Mouse (Mus musculus) olfactory bulb, adult 2 months (tissue): Measurements from ENCODE around the gene Phldb2. TPM values are rescaled to one million over a fixed set of nuclear protein-coding genes. Genes with fewer than 3 reads are reported as not detected.

Source experiments
- H3K27ac ChIP-seq: fragments of 200-500 bp; 2 replicates; pipeline ENCODE4 v1.5.1; 2012; ENCODE audit warnings: low read depth, low read length; ENCODE audit not compliant: insufficient read depth
- H3K4me1 ChIP-seq: fragments of 200-500 bp; 2 replicates; pipeline ENCODE4 v1.6.1; 2012; ENCODE audit warnings: low read length; ENCODE audit not compliant: control insufficient read depth, insufficient read depth
- H3K4me3 ChIP-seq: fragments of 200-500 bp; 2 replicates; pipeline ENCODE4 v1.5.1; 2012; ENCODE audit warnings: mild to moderate bottlenecking, low read depth, low read length, moderate library complexity; ENCODE audit not compliant: insufficient read depth
- CTCF ChIP-seq: fragments of 200-500 bp; IDR thresholded peaks from 2 replicates; pipeline ENCODE4 v1.5.1; 2012; ENCODE audit warnings: low read depth, mild to moderate bottlenecking, low read length, moderate library complexity; ENCODE audit not compliant: insufficient read depth
- POLR2A ChIP-seq: fragments of 200-500 bp; IDR thresholded peaks from 2 replicates; pipeline ENCODE4 v1.6.1; 2012; ENCODE audit warnings: mild to moderate bottlenecking, low read depth, low read length, moderate library complexity; ENCODE audit not compliant: insufficient read depth
- WGBS: fragments of 180-500 bp; shearing (Covaris S2); methylation state at CpG from one replicate; pipeline ENCODE4 v1.1.7; 2018; 5-methylcytosine and 5-hydroxymethylcytosine counted together
- polyA plus RNA-seq: library from polyadenylated mRNA; stranded (reverse); fragments of >200 nt; gene quantifications from 2 replicates; pipeline ENCODE4 v1.2.4, GENCODE M21; 2012; ENCODE audit warnings: low replicate concordance; ENCODE audit not compliant: missing spikeins, insufficient read depth, insufficient read length

The Phldb2 gene
- polyA plus RNA-seq, 1 experiment: not detected

DNA sequence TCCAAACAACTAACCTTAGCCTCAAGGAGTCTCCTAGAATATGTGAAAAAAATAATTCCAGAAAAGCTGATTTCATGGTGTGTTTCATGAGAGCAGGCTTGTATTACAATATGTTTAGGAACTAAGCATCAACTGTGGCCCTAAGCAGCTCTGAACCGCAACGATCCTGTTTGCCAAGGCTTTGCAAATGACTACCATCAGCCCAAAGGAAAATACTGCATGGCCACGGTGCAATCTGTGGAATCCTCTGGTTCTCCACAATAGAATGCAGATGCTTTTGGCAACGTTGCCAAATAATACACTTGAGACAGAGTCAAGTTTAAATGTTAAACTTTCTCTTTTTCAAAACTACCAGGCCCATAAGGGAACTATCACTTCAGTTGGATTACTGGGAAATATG is 133.5 kb downstream of the Phldb2 start:
- Histone ChIP-seq H3K27ac (no peak overlapping the region), H3K4me3 (no peak overlapping the region), H3K4me1 (no peaks in the 10 kb centered on the region)
- WGBS: 75% methylated on average over 4 of the region's 4 CpGs
- no peak for TF ChIP-seq CTCF
- TF ChIP-seq POLR2A: no peak

DNA sequence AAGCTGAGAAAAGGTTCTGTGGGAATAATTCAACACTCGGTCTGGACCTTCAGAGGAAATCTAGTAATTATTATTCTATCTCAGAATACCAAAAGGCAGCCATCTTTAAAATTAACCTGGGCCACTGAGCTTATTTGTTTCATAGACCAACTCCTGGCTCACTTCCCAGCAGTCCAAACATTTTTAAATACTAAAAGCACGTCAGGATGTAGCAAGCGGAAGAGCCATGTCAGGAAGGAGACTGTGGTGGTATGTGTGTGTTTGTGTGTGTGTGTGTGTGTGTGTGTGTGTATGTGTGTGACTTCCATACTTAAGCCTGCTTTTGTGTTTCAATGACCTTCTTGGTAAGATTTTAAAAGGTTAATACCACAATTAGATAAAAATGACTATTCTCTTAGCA is 135.6 kb downstream of the Phldb2 start:
- H3K4me1 ChIP-seq: no peaks in the 10 kb centered on the region
- no peak overlapping the region for H3K4me3 ChIP-seq
- no peak overlapping the region for H3K27ac ChIP-seq
- 51% methylated on average over 3 of the region's 3 CpGs for WGBS
- TF ChIP-seq POLR2A: no peak
- TF ChIP-seq CTCF: no peak

DNA sequence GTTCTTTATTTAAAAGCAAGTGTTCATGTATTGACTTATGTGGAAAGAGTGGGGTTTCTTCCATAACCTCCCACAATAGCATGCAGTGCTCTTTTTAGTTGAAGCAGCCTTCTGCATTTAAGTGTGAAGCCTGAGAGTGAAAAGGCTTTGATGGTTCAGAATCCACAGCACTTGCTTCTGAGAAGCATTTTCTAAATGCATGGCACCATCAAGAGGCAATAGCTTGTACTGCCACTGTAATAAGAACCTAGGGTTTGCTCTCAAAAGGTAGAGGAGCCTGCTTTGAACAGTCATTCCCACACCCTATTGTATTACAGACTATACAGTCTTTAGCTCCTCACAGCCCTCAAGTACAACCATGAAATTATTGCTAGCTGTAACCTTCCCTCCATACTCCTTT is 136.7 kb downstream of the Phldb2 start:
- H3K4me3 ChIP-seq: no peak overlapping the region
- no peak overlapping the region for H3K27ac ChIP-seq
- no peaks in the 10 kb centered on the region for H3K4me1 ChIP-seq
- TF ChIP-seq POLR2A (no peak), CTCF (no peak)

DNA sequence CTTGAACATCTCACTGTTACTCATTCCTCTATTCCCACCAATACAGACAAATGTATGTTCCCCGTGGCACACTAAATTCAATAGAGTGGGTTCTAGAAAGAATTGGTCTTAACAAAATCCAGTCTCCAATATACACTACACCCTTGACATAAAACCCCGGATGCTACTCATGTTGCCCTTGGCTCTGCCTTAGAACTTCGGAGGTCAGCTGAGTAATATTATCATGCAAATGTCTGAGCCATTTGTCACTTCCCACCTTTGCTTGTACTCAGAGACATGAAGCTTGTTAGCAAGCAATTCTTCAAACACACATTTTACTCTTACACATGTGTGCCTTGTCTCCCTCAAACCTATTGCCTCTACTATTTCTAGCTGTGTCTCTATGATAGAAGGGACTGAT is 138.8 kb downstream of the Phldb2 start:
- no peak for TF ChIP-seq POLR2A
- no peak for TF ChIP-seq CTCF
- 79% methylated on average over 3 of the region's 3 CpGs for WGBS
- no peak overlapping the region for H3K4me3 ChIP-seq

DNA sequence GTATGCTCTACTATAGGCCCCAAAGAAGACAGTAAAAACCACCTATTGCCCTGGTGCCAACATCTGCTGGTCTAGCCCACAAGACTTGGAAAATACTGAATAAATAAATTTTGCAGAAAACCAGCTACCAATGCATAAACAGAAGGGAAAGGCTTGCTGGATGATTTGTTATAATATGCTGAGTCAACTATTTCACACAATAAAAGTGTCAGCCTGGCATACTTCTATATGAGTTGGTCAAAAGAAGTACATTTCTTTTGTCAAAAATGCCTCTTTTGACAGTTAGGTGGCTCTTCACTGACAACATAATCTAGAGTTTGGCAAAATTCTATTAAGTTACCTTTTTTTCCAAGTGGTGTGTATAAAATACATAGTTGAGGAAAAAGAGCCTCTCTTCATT is 141.6 kb downstream of the Phldb2 start:
- no peak for TF ChIP-seq CTCF
- TF ChIP-seq POLR2A: no peak
- Histone ChIP-seq H3K4me1 (0 out of 2 replicates have a peak, but pooled peaks cover 2% of the 10 kb centered on the region), H3K4me3 (no peak overlapping the region), H3K27ac (no peak overlapping the region)

More for the DNA sequence above, 138.8 kb downstream of the Phldb2 start:
- Histone ChIP-seq H3K4me1 (0 out of 2 replicates have a peak, but pooled peaks cover 2% of the 10 kb centered on the region), H3K27ac (no peak overlapping the region)

DNA sequence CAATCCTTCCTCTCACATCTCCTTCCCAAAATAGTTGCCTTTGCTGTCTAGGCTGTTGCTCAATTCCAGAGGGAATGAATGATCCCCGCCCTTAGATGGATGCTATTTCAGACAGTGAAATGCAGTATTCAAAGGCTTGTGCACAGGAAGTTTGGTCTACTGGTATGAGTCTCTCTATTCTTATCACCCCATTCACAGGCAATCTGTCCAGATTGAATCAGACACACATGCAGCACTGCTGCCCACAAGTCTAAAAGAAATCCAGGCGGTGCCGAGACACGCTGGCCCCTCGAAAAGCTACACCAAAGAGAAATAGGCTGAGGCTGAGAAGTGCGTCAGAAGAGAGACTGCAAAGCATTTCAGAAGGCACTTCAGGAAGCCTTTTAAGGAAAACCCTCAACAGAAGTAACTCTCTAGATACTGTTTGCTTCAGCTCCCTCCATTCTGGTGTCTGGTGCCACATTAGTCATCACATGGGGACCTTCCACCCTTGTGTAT is 142.5 kb downstream of the Phldb2 start:
- Histone ChIP-seq H3K27ac (no peak overlapping the region), H3K4me1 (0 out of 2 replicates have a peak, but pooled peaks cover 2% of the 10 kb centered on the region), H3K4me3 (no peak overlapping the region)
- 83% methylated on average over 6 of the region's 6 CpGs for WGBS
- TF ChIP-seq POLR2A (no peak), CTCF (no peak)

DNA sequence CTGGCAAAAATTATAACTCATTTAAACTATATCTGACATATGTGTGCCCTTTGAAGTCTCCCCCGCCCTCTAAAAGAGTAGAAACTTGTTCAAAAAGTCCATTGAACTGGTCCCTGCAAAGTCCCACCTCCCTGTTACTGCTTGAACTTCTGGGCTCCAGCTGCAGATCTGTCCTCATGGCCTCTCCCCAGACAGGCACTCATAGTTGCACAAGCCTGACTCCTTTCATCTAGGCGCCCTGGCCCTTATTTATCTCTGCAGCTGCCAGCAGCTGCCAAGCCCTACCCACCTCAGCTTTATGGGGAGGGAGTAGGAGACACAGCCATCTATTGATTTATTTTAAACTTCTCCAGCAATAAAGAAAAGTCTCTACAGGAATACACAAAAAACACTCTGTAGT is 143.2 kb downstream of the Phldb2 start:
- H3K27ac ChIP-seq: no peak overlapping the region
- H3K4me1 ChIP-seq: 0 out of 2 replicates have a peak, but pooled peaks cover 2% of the 10 kb centered on the region
- no peak for TF ChIP-seq POLR2A
- TF ChIP-seq CTCF: no peak
- H3K4me3 ChIP-seq: no peak overlapping the region
- WGBS: 62% methylated on average over 2 of the region's 2 CpGs

DNA sequence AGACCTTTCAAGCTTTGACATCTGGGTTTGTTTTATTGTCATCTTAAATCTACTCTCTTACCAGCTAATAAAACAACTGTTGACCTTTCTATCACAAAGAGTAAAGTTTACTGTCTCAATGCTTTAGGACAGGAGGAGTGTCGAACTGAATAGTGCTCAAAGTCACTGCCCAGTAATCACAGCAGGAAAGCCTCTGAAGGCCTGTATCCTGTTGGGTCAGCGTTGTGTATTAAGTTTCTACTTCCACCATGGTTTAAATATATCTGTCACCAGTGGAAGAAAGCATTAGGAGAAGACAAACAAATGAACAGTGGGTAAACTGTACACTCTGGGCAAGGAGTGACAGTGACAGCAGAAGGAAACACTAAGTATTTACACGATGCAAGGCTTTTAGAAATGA is 148.7 kb downstream of the Phldb2 start:
- 80% methylated on average over 3 of the region's 3 CpGs for WGBS
- no peak for TF ChIP-seq POLR2A
- no peak for TF ChIP-seq CTCF
- H3K4me3 ChIP-seq: no peak overlapping the region
- H3K27ac ChIP-seq: no peak overlapping the region
- no peaks in the 10 kb centered on the region for H3K4me1 ChIP-seq

DNA sequence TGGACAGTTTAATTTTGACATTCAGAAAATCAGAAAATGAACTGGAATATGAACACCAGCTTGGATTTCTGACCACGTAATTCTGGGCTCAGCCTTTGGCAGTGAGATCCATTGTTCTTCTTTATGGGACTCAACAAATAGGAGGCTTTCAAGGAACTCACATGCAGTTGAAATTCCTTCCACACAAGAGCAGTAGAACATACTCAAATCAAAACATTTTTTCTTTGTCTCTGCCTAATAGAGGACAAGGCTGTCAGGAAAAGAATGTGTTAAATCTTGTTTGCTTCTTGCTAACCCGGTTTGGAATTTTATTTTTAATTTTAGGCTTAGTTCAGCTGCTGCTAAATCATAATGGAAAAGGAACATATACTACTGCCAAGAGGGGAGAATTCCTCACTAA is 153.0 kb downstream of the Phldb2 start:
- no peak overlapping the region for H3K4me3 ChIP-seq
- H3K4me1 ChIP-seq: no peaks in the 10 kb centered on the region
- WGBS: 41% methylated on average over 2 of the region's 2 CpGs
- TF ChIP-seq CTCF (no peak), POLR2A (no peak)
- H3K27ac ChIP-seq: no peak overlapping the region

DNA sequence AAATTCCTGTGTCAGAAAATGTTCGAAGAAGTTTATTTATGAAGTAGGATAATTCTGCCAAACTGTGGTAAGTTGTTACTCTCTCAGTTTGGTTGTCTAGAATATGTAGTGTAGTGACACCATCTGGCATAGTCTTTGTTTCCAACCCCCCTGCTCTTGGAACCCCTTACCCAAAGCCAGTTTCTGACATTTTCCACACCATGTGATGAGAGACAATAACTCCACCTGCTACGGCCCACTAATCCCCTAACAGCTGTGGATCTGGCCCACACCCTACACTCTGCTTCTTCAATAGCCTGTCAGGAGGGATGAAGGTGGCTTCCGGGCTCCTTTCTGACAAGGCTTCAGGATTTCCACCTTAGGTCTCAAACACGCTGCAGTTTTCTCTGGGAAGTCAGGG is 154.2 kb downstream of the Phldb2 start:
- 73% methylated on average over 4 of the region's 4 CpGs for WGBS
- Histone ChIP-seq H3K27ac (no peak overlapping the region), H3K4me3 (no peak overlapping the region), H3K4me1 (no peaks in the 10 kb centered on the region)
- no peak for TF ChIP-seq POLR2A
- no peak for TF ChIP-seq CTCF
